In the genomic region with DNA sequence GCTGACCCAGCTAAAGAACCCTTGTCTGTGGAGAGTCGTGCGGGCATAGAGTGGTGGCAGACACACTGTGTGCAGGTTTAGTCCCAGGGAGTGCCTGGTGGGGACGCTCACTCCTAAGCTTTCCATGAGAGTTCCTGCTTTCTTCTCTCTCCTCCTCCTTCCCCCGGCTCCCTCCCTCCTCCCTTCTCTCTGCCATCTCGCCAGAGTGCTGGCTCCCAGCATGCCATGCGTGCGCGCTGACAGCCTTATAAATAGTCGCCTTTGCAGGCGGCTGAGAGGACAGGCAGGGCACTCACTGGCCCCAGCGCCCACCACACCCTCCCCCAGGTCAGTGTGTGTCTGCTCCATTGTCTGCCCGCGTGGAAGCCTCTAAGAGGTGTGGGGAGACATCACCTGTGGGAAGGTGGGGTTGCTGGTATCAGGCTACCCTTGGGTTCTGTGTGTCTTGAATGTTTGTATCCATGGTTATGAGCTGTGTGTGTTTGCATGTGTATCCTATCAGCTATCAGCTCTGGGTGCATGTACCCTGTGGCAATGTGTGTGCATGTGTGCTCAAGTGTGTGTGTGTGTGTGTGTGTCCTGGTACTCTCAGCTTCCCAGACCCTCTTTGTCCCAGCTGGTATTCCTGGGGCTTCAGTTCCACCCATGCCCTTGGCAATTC, we compare ENCODE assay signal across 8 mouse cellular contexts. TPM values are rescaled to one million over a fixed set of nuclear protein-coding genes. Genes with fewer than 3 reads are reported as not detected.
DNase-seq lines count a peak whose midpoint lies in the region; ATAC-seq lines count a peak whose summit lies in the region.

No protein-coding gene starts in this region.

- H3K36me3 ChIP-seq in hindbrain, embryonic 16.5 days (ENCODE audit: control insufficient read depth, insufficient read depth, low read length): no peaks in the 10 kb centered on the region

- peaks cover 57% of the 10 kb centered on the region for H3K4me1 ChIP-seq in hindbrain, embryonic 16.5 days (ENCODE audit: control insufficient read depth, insufficient read depth, low read depth, low read length)

- DNase-seq in adrenal gland, adult 18-20 months (ENCODE audit: low spot score in 2 of 2): peak; percentile 55 to 64
- DNase-seq in cerebellum, postnatal 25 days: peak; percentile 90 to 93
- DNase-seq in gastrocnemius, adult 18-20 months (ENCODE audit: low spot score): peak; percentile 90
- peak; percentile 89 for DNase-seq in left cerebral cortex, adult 11 months (ENCODE audit: low spot score)
- peak; percentile 93 for DNase-seq in lung, postnatal 10 days
- peak; percentile 82 for DNase-seq in right cerebral cortex, postnatal 14 days

- peak overlapping the region; percentile 78 for H3K4me2 ChIP-seq in hindbrain, embryonic 16.5 days (ENCODE audit: low read length)

- peak overlapping the region; percentile 44 for H3K4me3 ChIP-seq in hindbrain, embryonic 16.5 days (ENCODE audit: low read length)

- H3K27ac ChIP-seq in hindbrain, embryonic 16.5 days (ENCODE audit: low read depth, low read length): peak overlapping the region; percentile 84

- peak; percentile 70 for ATAC-seq in hindbrain, embryonic 16.5 days
- ATAC-seq in CD4-positive, CD25-positive, alpha-beta regulatory T cell, adult 4 months: no peak

- H3K27me3 ChIP-seq in hindbrain, embryonic 16.5 days (replicated peaks; ENCODE audit: control insufficient read depth, insufficient read depth, low read length): no peaks in the 10 kb centered on the region

- WGBS in hindbrain, embryonic 16.5 days: 1% methylated on average over 13 of the region's 13 CpGs

- no peaks in the 10 kb centered on the region for H3K9me3 ChIP-seq in hindbrain, embryonic 16.5 days (ENCODE audit: control insufficient read depth, low read length)

- peak overlapping the region; percentile 72 for H3K9ac ChIP-seq in hindbrain, embryonic 16.5 days (ENCODE audit: low read depth, low read length)

RNA-seq across cellular contexts. Expression of a gene that starts 3.8 kb away (rescaled TPM):
- 10 to 100 TPM; 31.2 to 48.5 TPM for total RNA-seq in adrenal gland, adult 18-20 months (2021)
- 1,000 to 10,000 TPM; 1,543 to 1,586 TPM for total RNA-seq in gastrocnemius, adult 18-20 months (2021)
- polyA plus RNA-seq in hindbrain, embryonic 16.5 days (2015; fragmentation: Nextera tagmentation; extraction: Ambion mirVana): 111 and 117 TPM in 2 replicates
- polyA plus RNA-seq in CD4-positive, CD25-positive, alpha-beta regulatory T cell, adult 4 months (2017; shearing (Covaris generic)): not detected

RNA-seq across cellular contexts. Expression of a gene that starts 21.1 kb away (rescaled TPM):
- total RNA-seq in adrenal gland, adult 18-20 months (2021): 10 to 100 TPM; 77.1 to 81.3 TPM
- 10 to 100 TPM; 21.1 to 34.1 TPM for total RNA-seq in gastrocnemius, adult 18-20 months (2021)
- polyA plus RNA-seq in hindbrain, embryonic 16.5 days (2015; fragmentation: Nextera tagmentation; extraction: Ambion mirVana): 34.2 and 39.5 TPM in 2 replicates
- not detected for polyA plus RNA-seq in CD4-positive, CD25-positive, alpha-beta regulatory T cell, adult 4 months (2017; shearing (Covaris generic))

RNA-seq across cellular contexts. Expression of a gene that starts 25.8 kb away (rescaled TPM):
- 10 to 100 TPM; 52.4 to 67.9 TPM for total RNA-seq in adrenal gland, adult 18-20 months (2021)
- total RNA-seq in gastrocnemius, adult 18-20 months (2021): 10 to 100 TPM; 47.0 to 52.2 TPM
- polyA plus RNA-seq in hindbrain, embryonic 16.5 days (2015; fragmentation: Nextera tagmentation; extraction: Ambion mirVana): 29.5 and 35.4 TPM in 2 replicates
- polyA plus RNA-seq in CD4-positive, CD25-positive, alpha-beta regulatory T cell, adult 4 months (2017; shearing (Covaris generic)): 1 to 10 TPM; 3.1 to 4.7 TPM

RNA-seq across cellular contexts. Expression of a gene that starts 38.4 kb away (rescaled TPM):
- 10 to 100 TPM in 1 of 2 experiments, 1 to 10 TPM in 1; 6.6 to 11.4 TPM for total RNA-seq in adrenal gland, adult 18-20 months (2021)
- 10 to 100 TPM; 13.5 to 19.8 TPM for total RNA-seq in gastrocnemius, adult 18-20 months (2021)
- 49.6 and 54.3 TPM in 2 replicates for polyA plus RNA-seq in hindbrain, embryonic 16.5 days (2015; fragmentation: Nextera tagmentation; extraction: Ambion mirVana)
- polyA plus RNA-seq in CD4-positive, CD25-positive, alpha-beta regulatory T cell, adult 4 months (2017; shearing (Covaris generic)): 10 to 100 TPM; 25.2 to 38.6 TPM

RNA-seq across cellular contexts. Expression of a gene that starts 49.9 kb away (rescaled TPM):
- total RNA-seq in adrenal gland, adult 18-20 months (2021): not detected
- not detected for total RNA-seq in gastrocnemius, adult 18-20 months (2021)
- 0.72 and 1.6 TPM in 2 replicates for polyA plus RNA-seq in hindbrain, embryonic 16.5 days (2015; fragmentation: Nextera tagmentation; extraction: Ambion mirVana)
- polyA plus RNA-seq in CD4-positive, CD25-positive, alpha-beta regulatory T cell, adult 4 months (2017; shearing (Covaris generic)): not detected

Comparison
In these comparisons a context has a peak if more than half of its experiments do, and no peak if none do; other contexts are left out.
1. RNA of a gene that starts 3.8 kb away (total RNA-seq): 1,543 to 1,586 TPM in gastrocnemius, adult 18-20 months; 31.2 to 48.5 TPM in adrenal gland, adult 18-20 months; every median in the first group is over 10 times any median in the second.
2. Peak in every context shown above with its lines, with median percentiles within 50 percentile points of each other: DNase-seq.